Mouse (Mus musculus) A20 (cell line): Measurements from ENCODE around the gene Naa38.

Source experiments
- DNase-seq: peaks from one replicate; pipeline ENCODE4 v3.0.0-alpha.2; 2011; ENCODE audit warnings: low read depth, low spot score

Naa38 gene

DNA sequence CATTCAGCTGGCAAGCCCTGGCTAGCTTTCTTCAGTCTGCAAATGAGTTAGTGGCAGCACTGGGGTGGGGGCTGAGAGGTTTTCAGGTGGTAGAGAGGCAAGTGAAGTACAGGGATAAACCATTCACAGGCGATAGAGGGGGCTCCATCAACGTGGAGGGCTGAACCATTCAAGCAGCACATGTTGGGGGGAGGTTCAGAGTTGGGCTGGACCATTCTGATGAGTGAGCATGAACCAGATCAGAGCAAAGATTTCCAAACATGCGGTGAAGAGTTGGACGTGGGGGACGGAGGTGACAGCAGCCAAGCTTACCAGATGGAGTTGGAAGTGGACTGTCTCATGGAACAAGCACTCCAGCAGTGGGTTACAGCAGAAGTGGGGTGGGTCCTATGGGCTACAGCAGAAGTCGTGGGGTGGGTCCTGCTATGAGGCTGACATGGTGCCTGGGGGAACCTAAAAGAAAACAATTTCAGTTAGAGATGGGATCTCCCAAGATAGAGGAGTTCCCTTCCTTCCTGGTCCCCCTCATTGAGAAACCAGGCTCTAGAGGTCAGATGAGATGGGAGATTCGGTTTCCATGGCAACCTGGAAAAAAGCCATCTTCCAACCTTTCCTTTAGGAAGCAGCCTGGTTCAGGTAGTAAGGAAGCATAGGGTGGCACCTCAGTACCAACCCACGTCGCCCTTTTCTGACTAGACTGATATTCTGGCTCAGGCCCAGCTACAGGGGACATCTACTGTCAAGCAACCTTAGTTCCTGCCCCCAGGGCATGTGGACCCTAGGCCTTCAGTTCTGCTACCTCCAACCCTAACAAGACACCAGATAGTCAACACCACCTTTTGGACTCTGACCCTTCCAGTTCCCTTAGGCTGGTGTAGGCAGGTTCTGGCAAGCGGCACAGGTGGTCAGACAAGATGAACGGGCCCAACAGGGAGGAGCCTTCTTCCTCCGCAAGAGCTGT lies 18.2 kb downstream of the Naa38 start, which contains the start of gene Kdm6b:
Gene Kdm6b, minus strand, starts transcription at position 455 of the 961 bp plus-strand sequence.
- peak; percentile 88 for DNase-seq

DNA sequence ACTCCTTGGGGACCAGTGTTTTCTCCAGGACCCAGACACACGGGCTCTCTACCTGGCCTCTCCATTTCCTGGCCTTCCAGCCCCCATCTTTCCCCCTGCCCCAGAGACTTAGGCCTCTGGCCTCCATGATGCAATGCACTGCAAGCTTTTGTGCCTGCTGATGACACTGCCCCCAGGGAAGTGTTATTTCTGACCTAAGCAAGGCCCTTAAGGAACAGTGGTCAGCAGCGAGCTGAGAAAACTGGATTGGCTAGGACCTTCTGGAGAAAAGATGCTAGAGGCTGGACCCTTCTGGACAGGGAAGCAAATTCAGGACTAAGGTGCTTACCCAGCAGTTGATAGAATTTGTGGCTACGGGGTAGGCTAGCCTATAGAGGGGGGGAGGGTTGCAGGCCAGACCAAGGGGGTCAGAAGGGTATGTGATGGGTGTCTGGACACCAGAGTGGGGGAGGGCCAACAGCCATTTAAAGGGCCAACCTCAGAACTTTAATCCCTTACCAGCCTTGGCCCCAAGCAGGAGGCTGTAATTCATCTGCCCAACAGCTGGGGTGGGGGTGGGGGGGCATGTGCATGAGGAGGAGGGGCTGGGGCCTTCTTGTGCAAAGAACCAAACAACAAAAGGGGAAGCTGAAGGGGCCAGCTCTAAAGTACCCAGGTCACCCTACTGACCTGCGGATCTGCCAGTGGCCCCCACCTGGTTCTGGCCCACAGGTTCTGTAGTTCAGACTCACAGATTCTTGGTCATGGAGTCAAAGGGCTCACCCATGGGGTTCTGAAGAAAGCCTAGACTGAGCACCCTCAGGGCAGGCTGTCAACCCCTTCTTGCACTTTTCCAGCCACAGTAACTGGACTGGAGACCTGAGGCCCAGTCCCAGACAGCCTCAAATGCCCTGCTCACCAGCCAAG lies 19.4 kb downstream of the Naa38 start:
- DNase-seq = peak; percentile 81

DNA sequence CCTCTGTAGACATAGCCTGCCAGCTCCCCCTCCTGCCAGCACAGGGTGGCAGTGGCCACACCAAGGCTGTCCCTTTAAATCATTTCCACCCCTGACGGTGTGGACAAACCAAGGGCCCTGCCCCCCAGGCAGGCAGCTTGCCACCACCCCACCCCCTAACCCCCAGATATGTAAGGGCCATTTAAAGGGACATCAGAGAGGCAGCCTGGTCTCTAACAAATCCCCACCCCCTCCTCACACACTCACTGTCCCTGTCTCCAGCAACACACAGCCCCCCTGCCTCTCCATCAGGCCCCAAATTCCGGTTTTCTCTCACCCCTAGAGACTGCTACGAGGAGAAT lies 20.0 kb downstream of the Naa38 start:
- DNase-seq = peak; percentile 67

DNA sequence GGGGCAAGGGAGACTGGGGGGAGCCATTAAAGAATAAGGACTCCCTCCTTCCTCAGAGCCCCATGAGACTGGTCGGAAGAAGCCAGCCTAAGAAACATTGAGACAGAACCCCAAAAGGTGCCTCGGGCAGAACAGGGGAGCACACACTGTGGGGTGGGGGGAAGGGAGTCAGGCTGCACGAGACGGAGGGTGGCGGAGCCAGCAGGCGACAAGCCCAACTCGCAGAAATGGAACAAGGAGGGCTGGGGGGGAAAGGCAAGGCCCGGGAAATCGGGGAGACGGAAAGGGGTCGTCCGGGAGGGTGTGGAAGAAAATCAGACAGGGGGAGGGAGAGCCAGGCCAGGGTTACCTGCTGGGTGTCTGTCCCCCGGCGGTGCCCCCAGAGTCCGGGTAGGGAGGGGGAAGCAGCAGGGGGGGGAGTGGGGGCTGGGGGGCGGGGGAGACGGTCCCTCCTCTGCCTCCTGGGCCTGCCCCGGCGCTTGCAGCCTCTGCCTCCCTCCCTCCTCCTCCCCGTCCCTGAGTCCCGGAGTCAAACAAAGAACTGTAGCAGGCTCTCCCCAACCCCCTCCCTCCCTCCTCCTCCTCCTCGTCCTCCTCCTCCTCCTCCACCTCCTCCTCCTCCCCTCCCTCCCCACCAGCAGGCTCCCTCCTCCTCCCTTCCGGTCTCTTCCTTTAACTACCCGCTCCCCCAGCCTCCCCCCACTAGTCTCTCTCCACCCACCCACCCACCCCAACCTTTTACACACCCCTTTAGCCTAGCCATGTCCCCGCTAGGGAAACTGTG lies 20.6 kb downstream of the Naa38 start:
- DNase-seq = peak; percentile 81

DNA sequence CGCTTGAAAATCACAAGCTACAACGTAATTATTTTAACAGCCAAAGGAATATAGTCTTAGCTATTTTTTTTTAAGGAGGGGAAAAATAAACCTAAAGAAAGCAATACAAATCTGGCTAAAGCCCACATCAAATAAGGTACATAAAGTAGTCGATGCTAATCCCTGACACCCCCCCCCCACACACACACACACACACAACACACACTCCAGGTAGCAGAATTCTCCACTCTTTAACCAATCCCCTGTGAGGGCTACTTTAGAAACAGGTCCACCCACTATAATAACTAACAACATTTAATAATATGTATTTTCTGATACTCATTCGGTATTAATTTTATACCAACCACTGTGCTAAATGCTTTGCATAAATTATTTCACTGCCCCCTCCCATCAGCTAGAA lies 21.2 kb downstream of the Naa38 start:
- DNase-seq = peak; percentile 59

DNA sequence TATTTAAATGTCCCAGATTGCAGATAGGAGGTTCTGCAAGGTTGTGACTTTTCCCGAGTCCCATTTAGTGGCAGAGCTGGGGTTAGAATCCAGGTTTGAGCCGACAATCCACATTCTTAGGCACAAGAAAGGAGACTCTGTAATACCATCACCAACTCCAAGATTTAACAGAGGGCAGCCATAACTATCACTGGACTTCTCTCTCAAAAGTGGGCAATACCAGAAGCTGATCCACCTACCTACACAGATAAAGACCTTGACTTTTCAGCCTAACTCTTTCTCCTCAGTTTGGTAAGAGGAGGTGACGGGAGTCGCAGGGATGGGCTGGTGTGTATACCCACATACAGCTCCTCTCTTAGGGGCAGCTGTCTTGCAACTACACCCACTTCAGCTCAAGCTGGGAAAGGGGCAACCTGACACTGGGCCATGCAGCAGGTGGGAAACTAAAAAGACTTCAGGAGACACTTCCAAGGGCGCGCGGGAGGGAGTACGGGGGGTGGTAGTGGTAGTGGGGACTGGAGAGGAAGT lies 21.7 kb downstream of the Naa38 start:
- peak; percentile 67 for DNase-seq

DNA sequence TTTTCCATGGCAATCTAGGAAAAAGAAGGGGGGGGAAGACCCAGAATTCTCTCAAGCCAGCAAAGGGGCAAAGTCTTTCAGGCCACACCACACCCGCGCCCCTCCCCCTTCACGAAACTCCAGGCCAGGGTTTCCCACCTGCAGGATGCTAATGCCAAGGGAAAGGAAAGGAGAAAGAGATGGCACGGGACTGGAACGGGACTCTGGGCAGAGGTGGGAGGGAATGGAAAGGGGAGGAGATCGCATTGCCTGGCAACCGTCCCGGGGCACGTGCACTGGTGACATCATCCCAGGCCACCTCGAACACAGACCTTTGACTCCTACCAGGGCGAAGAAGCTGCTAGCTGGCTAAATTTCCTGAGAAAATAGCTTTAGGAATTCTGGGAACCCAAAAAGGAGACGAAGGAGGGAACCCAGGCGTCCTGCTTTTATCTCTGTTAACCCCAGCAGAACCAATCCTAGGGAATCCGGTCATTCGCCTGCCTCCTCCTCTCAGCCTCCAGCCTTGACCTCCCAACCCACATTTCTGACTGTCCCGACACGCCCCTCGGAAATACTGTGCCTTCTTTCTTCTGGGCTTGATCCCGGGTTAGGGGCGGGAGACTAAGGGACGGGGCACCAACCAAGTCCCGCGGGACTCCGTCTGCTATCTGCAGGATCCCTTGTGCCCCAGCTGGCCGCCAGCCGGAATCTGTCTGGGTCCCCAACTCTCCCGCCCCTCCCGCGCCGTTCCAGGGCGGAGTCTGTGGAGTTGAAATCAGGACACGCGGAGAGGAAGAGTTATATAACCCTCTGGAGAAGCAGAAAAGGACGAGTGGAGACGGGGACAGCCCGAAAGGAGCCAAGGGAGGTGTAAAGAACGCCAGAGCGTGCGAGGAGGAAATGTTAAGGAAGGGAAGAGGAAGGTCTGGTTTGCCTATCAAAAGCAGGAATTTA lies 22.4 kb downstream of the Naa38 start:
- peak; percentile 86 for DNase-seq

DNA sequence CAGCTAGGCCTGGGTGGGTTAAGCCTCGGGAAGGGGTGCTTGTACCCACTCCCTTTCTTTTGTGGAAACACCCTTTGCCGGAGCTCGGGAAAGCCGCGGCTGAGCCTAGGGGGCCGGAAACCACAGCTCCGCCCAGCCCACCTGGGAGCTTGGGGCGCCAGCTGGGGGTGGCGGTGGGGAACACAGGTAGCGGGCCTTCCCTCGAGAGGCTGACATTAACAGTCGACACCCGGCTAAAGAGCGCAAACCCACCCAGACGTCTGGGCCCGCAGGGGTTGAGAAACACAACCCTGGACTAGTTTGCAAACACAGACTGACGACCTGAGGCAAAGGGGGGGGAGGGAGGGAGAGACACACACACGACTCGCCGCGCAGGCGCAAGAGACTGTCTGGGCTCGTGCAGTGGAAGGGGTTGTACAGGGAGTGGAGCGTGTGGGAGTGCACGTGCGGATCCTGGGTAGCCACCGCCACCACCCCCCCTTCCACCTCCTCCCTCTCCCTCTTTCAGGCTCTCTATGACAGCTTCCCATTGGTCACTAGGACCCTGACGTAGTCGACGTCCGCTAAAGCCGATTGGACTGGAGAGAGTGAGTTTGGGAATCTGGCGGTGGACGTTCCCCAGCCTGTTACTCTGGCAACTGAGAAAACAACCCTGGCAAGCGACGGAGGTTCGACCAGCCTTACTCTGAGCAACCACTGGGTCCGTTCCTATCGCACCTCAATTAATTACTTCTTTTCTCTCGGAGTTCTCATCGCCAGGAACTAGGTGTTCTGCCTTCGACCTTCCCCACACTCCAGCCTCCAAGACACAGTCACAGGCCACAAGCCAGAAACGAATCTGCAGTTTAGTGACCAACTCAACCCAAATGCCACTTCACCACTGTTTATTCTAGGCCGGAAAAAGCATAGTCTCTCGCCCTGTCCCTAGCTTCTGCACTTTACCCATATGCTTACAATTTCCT lies 23.5 kb downstream of the Naa38 start:
- peak; percentile 97 for DNase-seq

DNA sequence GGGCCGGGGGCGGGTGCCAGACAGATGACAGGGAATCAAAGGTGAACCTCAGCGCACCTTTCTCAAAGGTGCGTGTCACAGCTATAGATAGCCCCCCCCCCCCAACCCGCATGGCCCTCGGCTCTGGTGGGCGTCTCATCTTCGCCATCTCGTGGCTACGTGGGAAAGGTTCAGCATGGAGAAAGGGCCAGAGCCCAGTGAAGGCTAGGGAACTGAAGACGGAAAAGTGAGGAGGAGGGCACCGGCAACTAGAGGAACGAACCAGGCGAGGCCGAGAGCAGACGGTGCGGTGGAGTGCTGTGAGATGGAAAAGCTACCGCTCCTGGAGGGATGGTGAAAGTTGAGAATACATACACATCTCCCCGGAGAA lies 24.1 kb downstream of the Naa38 start:
- DNase-seq = peak; percentile 80

DNA sequence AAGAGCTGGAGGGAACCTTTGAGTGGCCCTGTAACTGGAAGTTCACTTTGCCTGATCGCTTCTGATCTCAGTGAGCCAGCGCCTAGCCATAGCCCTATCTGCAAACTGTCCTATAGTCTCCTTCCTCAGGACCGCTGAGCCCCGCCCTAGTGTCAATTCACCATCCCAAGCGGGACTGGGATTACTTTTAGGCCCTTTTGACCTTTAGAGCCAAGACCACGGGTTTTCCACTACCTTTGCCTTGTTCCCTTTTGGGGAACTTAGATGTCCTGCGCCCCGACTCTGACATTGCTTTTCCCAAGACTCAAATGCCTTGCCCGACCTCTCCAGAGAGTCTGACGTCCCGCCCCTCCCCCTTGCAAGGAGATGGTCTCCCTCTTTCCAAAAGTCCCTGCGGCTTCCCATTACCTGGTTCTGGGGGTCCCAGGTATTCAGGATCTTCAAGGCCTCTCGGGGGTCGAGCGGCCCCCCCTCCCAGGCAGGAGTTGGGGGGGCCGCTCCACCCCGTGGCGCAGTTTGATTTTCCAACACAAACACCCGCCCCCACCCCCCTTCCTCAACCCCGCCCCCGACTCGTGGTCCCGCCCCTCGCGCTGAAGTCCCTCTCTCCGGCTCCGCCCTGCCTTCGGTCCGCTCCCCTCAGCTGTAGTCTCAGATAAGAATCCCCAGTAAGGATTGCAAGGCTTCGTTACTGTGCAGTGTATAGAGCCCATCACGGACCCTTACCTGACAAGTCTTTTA lies 24.7 kb downstream of the Naa38 start:
- peak; percentile 75 for DNase-seq

DNA sequence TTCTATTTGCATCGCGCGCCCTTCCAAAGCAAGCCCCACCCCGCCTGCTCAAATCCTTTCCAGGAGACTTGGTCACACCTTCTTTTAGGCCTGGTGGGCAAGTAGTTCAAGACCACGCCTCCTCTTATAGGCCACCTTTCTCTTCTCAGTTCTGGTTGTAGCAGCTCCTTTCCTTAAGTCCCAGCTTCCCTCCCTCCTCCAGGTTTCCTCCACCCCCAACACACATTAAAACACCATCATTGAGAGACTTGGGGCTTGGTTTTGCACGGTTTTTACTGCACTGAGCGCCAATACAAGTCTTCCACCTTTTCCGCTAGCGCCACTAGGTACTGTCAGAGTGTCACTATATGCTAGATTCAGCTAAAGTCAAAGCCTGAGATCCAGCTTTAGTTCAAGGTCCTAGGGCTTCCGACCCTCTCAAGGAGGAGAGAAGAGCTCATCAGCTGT lies 25.3 kb downstream of the Naa38 start:
- DNase-seq = peak; percentile 82

DNA sequence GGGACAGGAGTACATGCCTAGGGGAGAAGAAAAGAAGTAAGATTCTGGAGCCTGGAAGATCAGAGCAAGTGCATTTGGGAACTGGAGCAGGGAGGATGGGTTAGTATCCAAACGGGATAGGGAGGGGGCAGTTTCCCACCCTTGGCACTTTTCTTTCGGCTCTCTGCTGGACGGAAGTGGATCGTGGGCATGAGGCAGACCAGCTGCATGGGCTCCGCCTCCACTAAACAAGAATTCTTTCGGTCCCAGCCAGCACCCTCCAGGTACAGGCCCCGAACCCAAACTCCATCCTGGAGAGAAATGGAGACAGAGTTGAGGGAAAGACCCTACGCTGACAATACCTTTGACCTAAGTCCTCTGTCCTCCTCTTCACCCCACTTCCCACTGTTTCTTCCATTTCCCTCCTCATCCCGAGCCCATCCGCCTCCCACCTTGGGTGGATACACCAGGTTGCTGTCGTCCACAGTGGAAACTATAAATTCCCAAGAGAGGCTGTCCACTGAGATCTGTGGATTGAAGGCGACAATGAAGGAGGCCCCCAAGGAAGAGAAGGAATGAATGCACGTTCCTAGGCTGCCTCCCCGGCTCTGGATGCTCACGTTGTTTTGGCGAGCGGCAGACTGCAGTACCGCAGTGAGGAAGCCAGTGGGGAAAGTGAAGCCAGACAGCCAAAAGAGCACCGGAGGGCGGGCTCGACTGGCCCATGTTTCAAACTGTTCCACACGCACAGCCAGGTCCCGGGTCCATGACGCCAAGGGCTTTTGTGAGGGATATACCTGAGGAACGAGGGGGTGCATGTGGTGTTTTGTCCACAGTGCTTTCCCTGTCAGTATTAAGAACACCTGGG lies 26.1 kb downstream of the Naa38 start:
- DNase-seq = no peak

DNA sequence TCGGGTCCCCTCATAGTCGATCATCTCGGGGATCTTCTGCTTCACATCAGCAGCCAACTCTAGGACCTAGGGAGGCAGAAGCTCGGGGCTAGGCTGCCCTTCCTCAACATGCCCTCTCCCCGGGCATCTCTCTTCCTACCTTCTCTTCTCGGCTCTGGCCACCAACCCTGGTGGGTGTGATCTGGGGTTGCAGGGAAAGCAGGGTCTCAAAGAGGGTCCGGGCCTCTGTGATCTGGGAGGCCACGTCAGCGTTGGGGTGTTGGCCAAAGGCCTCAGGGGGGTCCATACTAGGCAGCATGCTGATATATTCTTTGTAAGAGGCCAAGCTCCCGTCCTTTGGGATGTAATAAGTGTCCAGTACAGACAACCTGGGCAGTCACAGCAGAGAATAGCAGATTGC lies 27.6 kb downstream of the Naa38 start:
- no peak for DNase-seq

DNA sequence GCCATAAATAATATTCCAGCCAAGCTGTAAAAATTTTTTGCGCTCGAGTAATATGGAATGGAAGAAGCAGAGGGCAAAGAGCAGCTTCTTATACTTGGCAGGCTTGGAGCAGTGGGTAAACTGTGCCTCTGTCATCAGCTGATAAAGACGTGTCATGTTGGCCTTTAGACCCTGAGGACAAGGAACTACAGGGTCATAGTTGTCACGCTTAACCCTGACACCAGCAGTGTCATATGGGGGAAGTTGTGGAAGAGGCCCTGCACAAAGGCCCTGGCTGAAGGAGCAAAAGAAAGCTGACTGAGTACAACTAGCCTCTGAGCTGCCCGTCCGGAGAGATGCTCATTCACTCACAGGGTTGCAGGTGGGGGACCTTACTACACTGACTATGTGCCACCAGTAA lies 28.6 kb downstream of the Naa38 start:
- no peak for DNase-seq

DNA sequence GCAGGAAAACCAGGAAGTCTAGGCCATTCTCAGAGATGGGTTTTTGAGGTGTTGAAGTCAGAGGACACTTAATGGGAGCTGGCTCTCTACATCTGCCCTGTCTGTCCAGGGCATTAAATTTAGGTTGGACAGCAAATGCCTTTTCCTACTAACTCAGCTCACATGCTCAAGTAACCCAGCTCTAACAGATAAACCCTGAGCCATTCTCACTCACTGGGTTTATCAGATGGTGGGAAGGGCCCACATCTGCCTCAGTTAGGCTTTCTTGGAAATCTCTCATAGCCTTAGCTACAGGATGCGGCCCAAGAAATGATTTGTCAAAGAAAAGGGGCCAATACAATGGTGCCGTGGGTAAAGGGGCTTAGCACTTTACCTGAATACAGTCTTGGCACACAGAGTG lies 31.0 kb downstream of the Naa38 start:
- DNase-seq = no peak

DNA sequence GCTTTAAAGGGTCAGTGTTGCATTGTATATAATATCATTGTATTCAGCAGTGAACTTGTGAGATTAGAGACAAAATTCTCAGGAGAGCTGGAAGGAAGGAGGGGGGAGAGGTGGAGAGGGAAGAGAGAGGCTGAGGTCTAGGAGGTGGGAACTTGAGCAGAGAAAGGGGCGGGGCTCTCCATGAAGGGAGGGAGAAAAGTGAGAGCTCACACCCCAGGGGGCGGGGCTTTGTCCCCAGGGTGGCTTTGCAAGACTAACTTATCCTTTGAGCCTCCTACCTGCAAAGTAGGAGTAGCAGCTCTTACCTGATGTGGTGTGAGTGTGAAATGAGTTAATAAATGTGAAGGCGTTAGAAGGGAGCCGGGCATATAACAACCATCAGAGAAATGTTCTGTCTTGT lies 33.5 kb downstream of the Naa38 start:
- peak; percentile 67 for DNase-seq

DNA sequence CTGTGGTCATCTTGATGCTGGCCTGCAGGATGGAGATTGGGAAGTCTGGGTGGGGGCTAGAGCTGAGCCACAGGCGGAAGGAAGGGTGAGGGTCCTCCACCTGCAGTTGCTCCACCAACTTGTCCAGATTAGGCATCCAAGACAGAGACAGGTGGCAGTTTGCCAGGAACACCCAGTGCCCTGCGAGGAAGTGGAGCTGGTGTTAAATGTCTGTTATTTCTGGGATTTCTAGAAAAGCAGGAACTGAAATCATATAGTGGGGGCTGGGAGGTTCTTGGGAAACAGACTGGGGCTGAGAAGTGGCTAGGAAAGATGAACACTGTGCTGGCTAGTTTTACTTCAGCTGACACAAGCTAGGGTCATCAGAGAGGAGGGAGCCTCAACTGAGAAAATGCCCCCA lies 34.0 kb downstream of the Naa38 start:
- DNase-seq = no peak
